Mouse (Mus musculus): Measurements from ENCODE around the gene Zfp583. TPM values are rescaled to one million over a fixed set of nuclear protein-coding genes. Genes with fewer than 3 reads are reported as not detected.

The Zfp583 gene
- total RNA-seq, 2 experiments from 2014 or later, result 0.43 to 0.50 TPM

- peak; percentile 98 for DNase-seq (ENCODE audit: low spot score)
Measured at GRCm38 (mm10) chr7:6285842-6286705, 45.0 kb downstream of the Zfp583 start, which contains the start of gene Zfp667. Zfp667 (plus strand) TSS chr7:6286579.

GRCm38 (mm10) chr7:6285366-6285765 is 45.7 kb downstream of the Zfp583 start:
- DNase-seq (ENCODE audit: low spot score), result no peak

GRCm38 (mm10) chr7:6284442-6285012 is 46.6 kb downstream of the Zfp583 start:
- DNase-seq (ENCODE audit: low spot score), result no peak

- peak; percentile 79 for DNase-seq (ENCODE audit: low spot score)
Measured at GRCm38 (mm10) chr7:6283451-6284075, 47.5 kb downstream of the Zfp583 start.

GRCm38 (mm10) chr7:6282749-6283148 is 48.3 kb downstream of the Zfp583 start:
- peak; percentile 67 for DNase-seq (ENCODE audit: low spot score)

- no peak for DNase-seq (ENCODE audit: low spot score)
Measured at GRCm38 (mm10) chr7:6277906-6278305, 53.2 kb downstream of the Zfp583 start.

GRCm38 (mm10) chr7:6265695-6266094 is 65.4 kb downstream of the Zfp583 start:
- DNase-seq (ENCODE audit: low spot score), result no peak

Other genes with a start within 250 kb of the Zfp583 start
- gene Zfp787, start 175.3 kb downstream of the Zfp583 start, total RNA-seq (2021), result 10 to 100 TPM; 27.2 to 27.6 TPM
- gene Zfp444, start 159.1 kb downstream of the Zfp583 start, total RNA-seq (2021), result 10 to 100 TPM in 1 of 2 experiments, 1 to 10 TPM in 1; 6.3 to 10.0 TPM
- gene Galp, start 134.2 kb downstream of the Zfp583 start, total RNA-seq (2021), result not detected
- gene Zscan5b, start 109.0 kb downstream of the Zfp583 start, total RNA-seq (2021), result not detected
- not detected for gene Epp13, start 78.6 kb downstream of the Zfp583 start, total RNA-seq (2021)
- 1 to 10 TPM; 3.3 to 4.2 TPM for gene Zfp667, start 44.7 kb downstream of the Zfp583 start, total RNA-seq (2021)
- under 1 TPM; 0.32 to 0.45 TPM for gene Gm3854, start 12.5 kb upstream of the Zfp583 start, total RNA-seq (2021)
- 1 to 10 TPM; 1.8 to 2.5 TPM for gene Zfp78, start 32.0 kb upstream of the Zfp583 start, total RNA-seq (2021)
- gene Zfp28, start 52.0 kb upstream of the Zfp583 start, total RNA-seq (2021), result 1 to 10 TPM in 1 of 2 experiments, under 1 TPM in 1; 0.90 to 1.0 TPM
- under 1 TPM; 0.12 to 0.16 TPM for gene Smim17, start 67.4 kb upstream of the Zfp583 start, total RNA-seq (2021)
- not detected for gene Gm20715, start 79.0 kb upstream of the Zfp583 start, total RNA-seq (2021)
- not detected for gene Olfr1344, start 107.4 kb upstream of the Zfp583 start, total RNA-seq (2021)
- gene Olfr1336, start 124.9 kb upstream of the Zfp583 start, total RNA-seq (2021), result not detected
- gene Olfr1346, start 135.8 kb upstream of the Zfp583 start, total RNA-seq (2021), result not detected
- gene Olfr5, start 155.7 kb upstream of the Zfp583 start, total RNA-seq (2021), result not detected
- not detected for gene Olfr1347, start 168.5 kb upstream of the Zfp583 start, total RNA-seq (2021)
- gene Olfr1348, start 177.5 kb upstream of the Zfp583 start, total RNA-seq (2021), result not detected
- gene Olfr1349, start 191.7 kb upstream of the Zfp583 start, total RNA-seq (2021), result not detected
- not detected for gene Olfr1350, start 233.6 kb upstream of the Zfp583 start, total RNA-seq (2021)

Data from gastrocnemius, adult 18-20 months (tissue).